Mouse (Mus musculus) right cerebral cortex, postnatal 4 days (tissue): ENCODE data around the gene Osbp2.
"Not testable (repeated sequence)": the region's sequence is repeated elsewhere in the genome, so short reads cannot be mapped to it uniquely, and the experiment has no call there.

Source experiments
- DNase-seq: peaks from one replicate; pipeline ENCODE4 v3.0.0-alpha.2; 2022

The Osbp2 gene

GRCm38 (mm10) chr11:3863454-3864112 lies at the start of gene Osbp2:
Osbp2 (minus strand) TSS chr11:3863903.
- DNase-seq: peak; percentile 78

- DNase-seq: peak; percentile 50
These were observed 49.2 kb upstream of the Osbp2 start for GRCm38 (mm10) chr11:3912875-3913271.

GRCm38 (mm10) chr11:3912100-3912874 lies 48.6 kb upstream of the Osbp2 start:
- DNase-seq: peak; percentile 60

GRCm38 (mm10) chr11:3911440-3911839 lies 47.7 kb upstream of the Osbp2 start:
- DNase-seq: not testable (repeated sequence)

DNA sequence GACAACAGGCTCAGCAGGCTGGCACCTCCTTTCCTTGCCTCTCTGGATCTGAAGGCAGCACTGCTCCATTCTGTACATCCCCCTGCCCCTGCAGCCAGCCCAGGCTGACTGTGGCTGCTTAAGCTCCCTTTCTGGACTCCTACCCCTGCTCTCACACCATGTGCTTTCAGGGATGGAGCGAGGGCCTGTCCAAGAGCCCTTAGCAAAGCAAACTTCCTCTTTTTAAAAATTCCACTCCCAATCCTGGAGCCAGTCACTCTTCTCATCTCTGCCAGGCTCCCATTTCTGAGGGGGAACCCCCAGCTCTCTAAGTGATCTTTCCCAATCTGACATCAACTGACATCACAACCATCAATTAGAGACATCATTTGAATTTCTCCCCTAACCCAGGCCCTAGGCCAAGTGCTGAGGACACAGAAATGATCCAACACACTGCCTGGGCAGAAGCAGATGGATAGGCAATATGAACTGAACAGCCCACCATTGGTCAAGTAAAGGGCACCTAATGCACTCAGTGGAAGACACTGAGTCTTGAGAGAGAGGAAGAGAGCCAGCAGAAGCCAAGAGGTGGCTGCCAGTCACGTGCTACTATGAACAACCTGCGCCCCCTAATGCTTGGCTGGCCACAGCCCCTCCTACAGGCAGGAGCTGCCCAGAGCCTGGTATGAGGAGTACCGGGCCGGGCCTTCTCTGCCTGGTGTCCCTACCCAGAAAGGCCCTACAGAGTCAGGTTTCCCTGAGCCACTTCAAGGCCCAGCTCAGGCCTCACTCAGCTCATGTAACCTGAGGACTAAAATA lies 47.0 kb upstream of the Osbp2 start:
- DNase-seq: no peak

DNA sequence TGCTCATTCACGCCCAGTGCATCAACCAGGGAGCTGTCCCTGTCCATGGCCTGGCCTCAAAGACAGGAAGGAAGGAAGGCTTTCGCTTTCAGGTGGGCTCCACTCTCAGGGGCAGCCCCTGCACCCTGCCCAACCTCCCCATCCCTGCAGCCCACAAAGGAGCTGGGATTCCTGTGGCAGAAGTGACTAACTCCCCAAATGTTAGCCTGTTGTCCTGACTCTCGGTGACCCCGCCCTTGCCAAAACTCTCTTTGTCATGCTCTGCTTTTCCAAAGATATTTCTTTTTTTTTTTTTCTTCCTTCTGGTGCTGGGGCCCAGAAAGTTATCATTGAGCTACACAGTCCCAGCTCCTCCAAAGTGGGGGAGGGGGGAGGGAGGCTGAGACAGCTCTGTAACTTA lies 45.5 kb upstream of the Osbp2 start:
- DNase-seq: no peak

- no peak for DNase-seq
These were observed 41.7 kb upstream of the Osbp2 start for GRCm38 (mm10) chr11:3905446-3905845.

GRCm38 (mm10) chr11:3904673-3905072 lies 41.0 kb upstream of the Osbp2 start:
- DNase-seq: no peak

DNA sequence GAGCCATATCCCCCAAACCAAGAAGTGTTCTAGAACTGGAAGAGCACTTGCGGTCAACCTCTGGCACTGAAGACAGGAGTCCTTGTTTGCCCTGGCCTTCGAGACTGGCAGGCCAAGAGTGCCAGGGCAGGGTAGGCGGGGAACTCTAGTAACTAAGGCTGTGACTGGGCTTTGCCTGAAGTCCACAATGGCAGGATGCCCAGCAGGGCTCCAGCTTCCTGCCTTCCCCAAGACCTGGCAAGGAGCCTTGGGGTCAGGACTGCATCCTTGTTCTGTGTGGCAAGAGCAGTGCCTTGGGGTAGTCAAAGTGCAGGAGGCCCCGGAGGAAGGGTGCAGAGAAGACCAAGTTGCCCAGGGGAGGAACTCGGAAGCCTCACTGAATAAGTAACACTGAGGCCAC lies 39.3 kb upstream of the Osbp2 start:
- peak; percentile 62 for DNase-seq

GRCm38 (mm10) chr11:3902516-3902915 lies 38.8 kb upstream of the Osbp2 start:
- DNase-seq: no peak

DNA sequence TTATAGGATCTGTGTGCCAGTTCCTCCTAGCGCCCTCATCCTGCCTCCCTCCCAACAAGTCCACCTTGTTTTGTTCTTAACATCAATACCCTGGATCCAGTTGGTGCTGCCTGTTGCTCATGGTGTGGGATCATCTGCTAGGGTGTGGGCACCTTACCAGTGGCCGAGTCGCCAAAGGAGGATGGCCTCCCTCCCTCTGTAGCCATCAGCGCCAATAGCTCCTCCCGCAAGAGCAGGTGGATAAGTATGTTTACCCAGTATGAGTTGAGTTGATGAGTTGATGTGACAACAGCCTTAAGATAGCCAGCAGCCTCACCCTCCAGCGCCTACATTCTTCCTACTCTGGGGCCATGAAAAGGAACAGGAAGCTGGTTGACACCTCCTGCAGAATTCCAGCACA lies 36.6 kb upstream of the Osbp2 start:
- DNase-seq: no peak

DNA sequence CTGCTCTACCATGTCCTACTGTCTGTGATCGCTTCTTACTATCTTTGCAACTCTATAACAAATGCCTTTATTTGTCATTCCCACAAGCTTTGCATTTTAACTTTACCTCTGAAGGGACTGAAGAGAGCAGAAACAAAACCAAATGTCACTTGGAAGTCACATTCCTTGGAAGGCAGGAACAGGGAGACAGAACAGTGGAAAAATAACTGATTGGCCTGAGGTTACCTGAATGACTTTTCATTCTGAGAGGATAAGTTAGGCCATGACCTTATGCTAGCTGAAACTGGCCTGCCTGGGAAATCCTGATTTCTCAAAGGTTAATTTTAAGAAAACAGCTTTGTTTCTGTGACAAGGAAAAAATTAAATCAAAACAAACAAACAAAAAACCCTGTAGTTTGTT lies 32.2 kb upstream of the Osbp2 start:
- DNase-seq: no peak

DNA sequence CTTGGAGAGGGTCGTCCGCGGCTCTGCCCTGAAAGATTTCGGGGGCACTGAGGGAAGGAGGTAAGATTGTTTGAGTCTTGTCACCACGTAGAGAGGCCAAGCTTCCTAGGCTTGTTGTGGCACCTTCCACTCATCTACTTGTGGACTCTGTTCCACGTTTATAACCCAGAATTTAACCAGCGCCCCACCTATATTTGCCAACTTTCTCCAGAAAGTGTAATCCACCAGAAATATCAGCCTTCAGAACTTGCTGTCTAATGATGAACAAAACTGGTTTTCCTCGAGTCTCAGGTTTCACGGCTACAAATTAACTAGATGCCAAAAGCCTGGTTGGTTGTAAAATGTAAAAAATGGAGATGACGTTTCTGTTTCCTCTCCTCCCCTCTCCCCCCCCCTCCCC lies 31.8 kb upstream of the Osbp2 start:
- no peak for DNase-seq

DNA sequence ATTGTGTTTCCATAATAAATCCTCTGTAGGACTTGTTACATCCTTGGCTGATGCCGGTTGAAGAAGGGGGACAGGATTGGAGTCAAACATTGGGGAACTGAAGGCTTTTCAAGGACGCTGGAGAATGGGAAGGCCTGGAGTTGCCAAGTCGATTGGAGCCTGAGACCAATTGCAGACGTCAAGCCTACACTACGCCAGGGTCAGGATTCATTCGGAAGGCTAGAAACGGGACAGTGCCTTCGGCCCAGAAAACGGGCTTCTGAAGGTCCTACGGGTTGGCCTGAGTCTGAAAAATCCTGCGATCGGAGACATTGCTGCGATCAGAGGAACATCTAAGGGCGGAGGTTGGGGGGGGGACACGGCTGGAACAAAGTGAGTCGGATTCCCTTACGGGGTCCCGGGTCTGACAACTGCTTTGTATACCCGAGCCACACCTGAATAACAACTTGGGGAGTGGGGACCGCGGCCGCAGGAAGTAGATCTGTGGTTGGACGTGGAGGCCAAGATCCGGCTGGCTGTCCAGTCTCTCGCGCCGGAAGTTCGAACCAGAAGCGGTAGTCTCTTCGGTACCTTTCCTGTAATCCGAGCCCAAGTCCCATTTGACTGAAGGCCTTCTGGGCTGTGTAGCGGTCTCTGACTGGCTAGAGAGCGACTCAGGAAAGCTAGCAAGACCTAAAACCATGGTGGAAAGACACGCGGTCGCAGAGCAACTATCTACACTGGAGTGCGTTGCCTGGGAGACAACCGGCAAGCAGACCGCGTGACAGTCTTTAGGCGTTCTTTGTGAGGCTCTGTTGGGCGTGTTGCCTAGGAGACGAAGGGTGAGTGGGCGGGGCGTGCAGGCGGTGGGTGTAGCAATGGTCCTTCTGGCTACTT lies 30.9 kb upstream of the Osbp2 start, which contains the start of the genes 4921536K21Rik and Dusp18:
TSS of gene 4921536K21Rik (minus strand) at position 693 of the 876 bp plus-strand sequence.
TSS of gene Dusp18 (plus strand) at position 835 of the 876 bp plus-strand sequence.
- DNase-seq: peak; percentile 92

GRCm38 (mm10) chr11:3893970-3894369 lies 30.3 kb upstream of the Osbp2 start:
- DNase-seq: no peak

DNA sequence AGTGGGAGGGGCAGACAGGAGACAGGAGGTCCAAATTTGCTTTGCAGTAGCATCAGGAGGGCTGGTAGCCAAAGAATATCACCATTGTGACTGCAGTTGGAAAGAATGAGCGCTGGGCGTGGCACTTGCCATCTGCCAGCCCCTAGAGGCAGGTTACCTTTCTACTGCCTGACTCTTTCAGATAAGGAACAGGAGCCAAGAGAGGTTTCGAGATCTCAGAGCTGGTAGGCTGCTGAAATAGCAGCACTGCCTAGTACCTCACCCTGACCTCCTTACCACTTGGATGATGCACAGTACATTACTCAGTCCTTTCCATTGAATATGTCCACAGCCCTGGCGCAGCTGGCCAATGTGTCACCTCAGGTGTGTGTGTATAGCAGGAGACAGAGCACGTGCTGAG lies 23.6 kb upstream of the Osbp2 start:
- DNase-seq: no peak

DNA sequence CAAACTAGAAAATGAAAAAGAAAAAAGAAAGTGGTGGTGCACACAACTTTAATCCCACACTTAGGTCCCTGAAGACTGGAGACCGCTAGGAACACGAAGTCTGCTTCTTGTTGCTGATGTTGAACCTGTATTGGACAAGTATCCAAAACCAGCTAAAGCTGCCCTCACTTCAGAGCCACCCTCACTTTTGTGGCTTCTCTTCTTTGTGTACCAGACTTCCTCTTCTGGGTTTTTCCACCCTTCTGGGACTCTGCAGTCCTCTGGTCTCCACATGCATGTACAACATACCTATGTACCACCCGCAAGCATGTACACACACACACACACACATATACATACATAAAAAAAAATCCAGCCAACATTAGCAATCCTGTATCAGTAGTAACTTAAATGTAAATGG lies 20.0 kb upstream of the Osbp2 start:
- no peak for DNase-seq

GRCm38 (mm10) chr11:3879836-3880235 lies 16.1 kb upstream of the Osbp2 start:
- peak; percentile 64 for DNase-seq

DNA sequence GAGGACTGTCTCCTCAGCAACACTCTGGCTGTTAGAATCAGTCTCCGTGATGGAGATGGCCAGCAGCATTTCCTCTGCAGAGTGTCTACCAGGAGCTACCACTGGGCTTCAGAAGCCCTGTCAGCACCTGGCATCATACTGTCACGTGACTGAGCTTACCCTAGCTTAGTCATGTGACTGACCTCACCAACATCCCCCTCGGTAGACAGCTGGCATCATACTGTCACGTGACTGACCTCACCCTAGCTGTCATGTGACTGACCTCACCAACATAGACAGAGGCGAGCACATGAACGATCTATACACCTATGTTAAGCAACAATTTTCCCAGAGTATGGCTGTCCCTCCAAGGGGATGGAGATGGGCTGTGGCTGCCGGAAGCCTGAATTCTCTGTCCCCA lies 15.0 kb upstream of the Osbp2 start:
- DNase-seq: no peak

- DNase-seq: no peak
These were observed 12.7 kb upstream of the Osbp2 start for GRCm38 (mm10) chr11:3876419-3876818.

DNA sequence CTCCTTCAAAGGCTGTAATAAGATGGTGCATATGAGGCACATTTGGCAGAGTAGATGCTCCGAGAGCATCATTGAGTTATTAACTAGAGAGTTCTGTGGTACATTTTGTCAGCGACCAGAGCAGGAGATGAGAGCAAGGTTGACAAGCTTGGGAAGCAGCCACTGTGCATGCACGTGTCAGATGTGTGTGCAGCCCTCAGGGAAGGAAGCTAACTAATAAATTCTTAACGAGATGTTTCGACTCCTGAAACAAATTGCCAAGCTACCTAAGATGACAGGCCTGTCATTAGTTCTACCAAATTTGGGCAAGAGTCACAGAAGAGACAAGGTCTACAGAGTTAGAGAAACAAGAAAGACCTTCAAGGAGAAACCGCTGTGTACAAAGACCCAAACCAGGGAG lies 640 bp upstream of the Osbp2 start:
- DNase-seq: no peak

DNA sequence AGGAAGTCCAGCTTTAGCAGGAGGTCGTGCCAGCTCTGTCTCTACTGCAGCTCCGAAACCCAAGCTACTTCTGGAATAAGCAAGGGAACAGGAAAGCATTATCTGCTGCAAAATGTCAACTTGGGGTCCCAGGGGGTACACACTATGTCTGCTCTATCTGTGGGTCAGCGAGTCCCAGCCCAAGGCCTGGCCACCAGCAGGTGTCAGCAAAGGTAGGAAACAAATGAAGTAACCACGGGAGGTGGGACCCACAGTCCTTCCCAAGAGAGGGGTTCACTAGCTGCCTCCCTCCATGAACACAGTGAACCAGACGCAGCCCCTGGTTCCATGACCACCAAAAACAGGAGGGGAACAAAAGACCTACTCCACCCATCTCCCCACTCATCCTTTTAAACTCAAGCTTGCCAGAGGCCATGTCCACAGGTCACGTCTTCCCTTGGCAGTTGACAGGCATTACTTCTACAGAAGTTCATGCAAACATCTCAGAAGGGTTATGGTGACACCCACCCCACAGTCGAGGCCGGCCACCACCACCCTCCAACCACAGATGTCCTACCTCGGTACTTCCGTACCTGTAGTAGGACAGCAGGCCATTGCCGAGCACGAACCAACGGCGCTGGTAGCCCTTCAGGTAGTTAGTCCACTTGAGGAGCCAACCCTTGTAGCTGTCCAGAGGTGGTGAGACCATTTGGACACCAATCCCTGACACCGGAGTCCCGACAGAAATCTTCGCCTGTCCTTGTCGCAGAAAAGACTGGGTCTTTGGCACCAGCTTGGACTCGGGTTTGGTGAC lies 846 bp downstream of the Osbp2 start:
- DNase-seq: no peak
